Mouse (Mus musculus): ENCODE data around the gene Pla2g3. TPM values are rescaled to one million over a fixed set of nuclear protein-coding genes. Genes with fewer than 3 reads are reported as not detected.

The Pla2g3 gene
- polyA plus RNA-seq, 1 experiment from 2014 or later = 0.64 TPM

GRCm38 (mm10) chr11:3497296-3497695 lies 9.2 kb downstream of the Pla2g3 start:
- no peak overlapping the region for H3K4me3 ChIP-seq (replicated peaks)
- no peaks in the 10 kb centered on the region for H3K27me3 ChIP-seq
- H3K9ac ChIP-seq = no peak overlapping the region
- H3K4me2 ChIP-seq = no peak overlapping the region
- H3K9me3 ChIP-seq = no peaks in the 10 kb centered on the region
- WGBS = 92% methylated on average over 1 of the region's 1 CpGs
- no peaks in the 10 kb centered on the region for H3K4me1 ChIP-seq
- ATAC-seq (ENCODE audit: low FRiP score) = no peak
- no peaks in the 10 kb centered on the region for H3K36me3 ChIP-seq (replicated peaks)
- H3K27ac ChIP-seq = no peak overlapping the region

- 90% methylated on average over 17 of the region's 17 CpGs for whole genome bisulfite sequencing
- H3K4me1 ChIP-seq = no peaks in the 10 kb centered on the region
- no peak overlapping the region for H3K27ac ChIP-seq
- no peak overlapping the region for H3K9ac ChIP-seq
- no peak overlapping the region for H3K4me2 ChIP-seq
- no peak for ATAC-seq (ENCODE audit: low FRiP score)
- no peaks in the 10 kb centered on the region for H3K9me3 ChIP-seq
- H3K36me3 ChIP-seq (replicated peaks) = no peaks in the 10 kb centered on the region
- H3K4me3 ChIP-seq (replicated peaks) = no peak overlapping the region
- no peaks in the 10 kb centered on the region for H3K27me3 ChIP-seq
Measured at GRCm38 (mm10) chr11:3502057-3502456, 14.0 kb downstream of the Pla2g3 start.

GRCm38 (mm10) chr11:3502459-3503072 lies 14.5 kb downstream of the Pla2g3 start:
- no peaks in the 10 kb centered on the region for H3K4me1 ChIP-seq
- ATAC-seq (ENCODE audit: low FRiP score) = no peak
- 82% methylated on average over 18 of the region's 18 CpGs for WGBS
- no peak overlapping the region for H3K4me2 ChIP-seq
- H3K4me3 ChIP-seq (replicated peaks) = no peak overlapping the region
- no peak overlapping the region for H3K27ac ChIP-seq
- no peak overlapping the region for H3K9ac ChIP-seq
- no peaks in the 10 kb centered on the region for H3K9me3 ChIP-seq
- H3K36me3 ChIP-seq (replicated peaks) = no peaks in the 10 kb centered on the region
- no peaks in the 10 kb centered on the region for H3K27me3 ChIP-seq

GRCm38 (mm10) chr11:3503755-3504693 lies 15.9 kb downstream of the Pla2g3 start:
- no peak overlapping the region for H3K4me2 ChIP-seq
- 70% methylated on average over 11 of the region's 11 CpGs for WGBS
- no peak overlapping the region for H3K27ac ChIP-seq
- H3K36me3 ChIP-seq (replicated peaks) = no peaks in the 10 kb centered on the region
- ATAC-seq (ENCODE audit: low FRiP score) = no peak
- no peaks in the 10 kb centered on the region for H3K9me3 ChIP-seq
- H3K4me1 ChIP-seq = no peaks in the 10 kb centered on the region
- H3K27me3 ChIP-seq = no peaks in the 10 kb centered on the region
- H3K4me3 ChIP-seq (replicated peaks) = no peak overlapping the region
- H3K9ac ChIP-seq = no peak overlapping the region

GRCm38 (mm10) chr11:3508226-3508625 lies 20.1 kb downstream of the Pla2g3 start:
- WGBS = 69% methylated on average over 7 of the region's 7 CpGs
- ATAC-seq (ENCODE audit: low FRiP score) = no peak

GRCm38 (mm10) chr11:3509181-3510085 lies 21.3 kb downstream of the Pla2g3 start:
- Histone ChIP-seq H3K36me3 (replicated peaks) (no peaks in the 10 kb centered on the region), H3K4me1 (peaks cover 3% of the 10 kb centered on the region; the same call in 1 of the 2 replicates), H3K27ac (no peak overlapping the region), H3K9me3 (no peaks in the 10 kb centered on the region), H3K9ac (no peak overlapping the region), H3K4me3 (replicated peaks) (no peak overlapping the region), H3K27me3 (no peaks in the 10 kb centered on the region; the same call in 1 of the 2 replicates), H3K4me2 (no peak overlapping the region)
- 77% methylated on average over 8 of the region's 8 CpGs for WGBS
- no peak for ATAC-seq (ENCODE audit: low FRiP score)

More at GRCm38 (mm10) chr11:3508226-3508625, 20.1 kb downstream of the Pla2g3 start:
- no peak overlapping the region for H3K27ac ChIP-seq
- H3K9ac ChIP-seq = no peak overlapping the region
- no peaks in the 10 kb centered on the region for H3K9me3 ChIP-seq
- H3K4me3 ChIP-seq (replicated peaks) = no peak overlapping the region
- no peak overlapping the region for H3K4me2 ChIP-seq
- H3K36me3 ChIP-seq (replicated peaks) = no peaks in the 10 kb centered on the region
- no peaks in the 10 kb centered on the region; the same call in 1 of the 2 replicates for H3K27me3 ChIP-seq
- no peaks in the 10 kb centered on the region for H3K4me1 ChIP-seq

GRCm38 (mm10) chr11:3510321-3510720 lies 22.2 kb downstream of the Pla2g3 start:
- ATAC-seq (ENCODE audit: low FRiP score) = no peak
- no peak overlapping the region for H3K9ac ChIP-seq
- 85% methylated on average over 2 of the region's 2 CpGs for WGBS
- no peak overlapping the region for H3K4me3 ChIP-seq (replicated peaks)
- H3K27me3 ChIP-seq = peaks cover 7% of the 10 kb centered on the region; the same call in 1 of the 2 replicates
- H3K9me3 ChIP-seq = no peaks in the 10 kb centered on the region
- peaks cover 9% of the 10 kb centered on the region for H3K4me1 ChIP-seq
- no peak overlapping the region for H3K27ac ChIP-seq
- H3K36me3 ChIP-seq (replicated peaks) = no peaks in the 10 kb centered on the region
- no peak overlapping the region for H3K4me2 ChIP-seq

GRCm38 (mm10) chr11:3513291-3513690 lies 25.2 kb downstream of the Pla2g3 start:
- peaks cover 23% of the 10 kb centered on the region for H3K4me1 ChIP-seq
- H3K27me3 ChIP-seq = peaks cover 37% of the 10 kb centered on the region
- no peak overlapping the region for H3K27ac ChIP-seq
- H3K4me3 ChIP-seq (replicated peaks) = no peak overlapping the region
- no peak overlapping the region for H3K4me2 ChIP-seq
- WGBS = 90% methylated on average over 6 of the region's 6 CpGs
- H3K9ac ChIP-seq = no peak overlapping the region
- no peaks in the 10 kb centered on the region for H3K9me3 ChIP-seq
- ATAC-seq (ENCODE audit: low FRiP score) = no peak
- H3K36me3 ChIP-seq (replicated peaks) = no peaks in the 10 kb centered on the region

- ATAC-seq (ENCODE audit: low FRiP score) = peak; percentile 85
- Histone ChIP-seq H3K36me3 (replicated peaks) (no peaks in the 10 kb centered on the region), H3K27me3 (peaks cover 37% of the 10 kb centered on the region), H3K4me3 (replicated peaks) (peak within 1 kb of the TSS; percentile 47), H3K27ac (no peak within 1 kb of the TSS), H3K4me2 (peak within 1 kb of the TSS; percentile 73), H3K4me1 (peaks cover 23% of the 10 kb centered on the region), H3K9ac (peak within 1 kb of the TSS; percentile 57), H3K9me3 (no peaks in the 10 kb centered on the region)
- WGBS = 0% methylated on average over 26 of the region's 26 CpGs
Measured at GRCm38 (mm10) chr11:3514529-3515054, 26.5 kb downstream of the Pla2g3 start, which contains the start of gene Selenom. Gene Selenom, plus strand, starts transcription at chr11:3514684.

- peaks cover 37% of the 10 kb centered on the region for H3K27me3 ChIP-seq
- 0 out of 2 replicates have a peak, but pooled peaks cover under 1% of the 10 kb centered on the region for H3K36me3 ChIP-seq (replicated peaks)
- H3K4me1 ChIP-seq = peaks cover 23% of the 10 kb centered on the region
- peak overlapping the region; percentile 47 for H3K4me3 ChIP-seq (replicated peaks)
- no peaks in the 10 kb centered on the region for H3K9me3 ChIP-seq
- peak overlapping the region; percentile 57 for H3K9ac ChIP-seq
- peak overlapping the region; percentile 73 for H3K4me2 ChIP-seq
- 10% methylated on average over 4 of the region's 4 CpGs for WGBS
- peak; percentile 28; the same call in 1 of the 2 replicates for ATAC-seq (ENCODE audit: low FRiP score)
- H3K27ac ChIP-seq = no peak overlapping the region
Measured at GRCm38 (mm10) chr11:3515216-3515615, 27.1 kb downstream of the Pla2g3 start.

- no peaks in the 10 kb centered on the region for H3K9me3 ChIP-seq
- WGBS = 84% methylated on average over 4 of the region's 4 CpGs
- H3K9ac ChIP-seq = no peak overlapping the region
- H3K4me1 ChIP-seq = peaks cover 23% of the 10 kb centered on the region
- no peak overlapping the region for H3K27ac ChIP-seq
- H3K4me3 ChIP-seq (replicated peaks) = no peak overlapping the region
- peak overlapping the region; percentile 73; the same call in 1 of the 2 replicates for H3K4me2 ChIP-seq
- H3K36me3 ChIP-seq (replicated peaks) = peaks cover 5% of the 10 kb centered on the region
- peaks cover 37% of the 10 kb centered on the region for H3K27me3 ChIP-seq
- ATAC-seq (ENCODE audit: low FRiP score) = no peak
Measured at GRCm38 (mm10) chr11:3515637-3516036, 27.6 kb downstream of the Pla2g3 start.
